Mouse (Mus musculus) liver, postnatal 0 days (tissue): ENCODE measurements at regions not wholly inside any gene's neighbourhood (a gene's known extent, or its start where the extent isn't known, plus 50 kb on each side); places are given as distances from the start of the nearest gene placed in this dataset.

Experiments used
- ATAC-seq: fragments of 200-750 bp; cut with Nextera tagmentation; 2 replicates; pipeline ENCODE4 v1.8.0; 2017; ENCODE audit warnings: mild to moderate bottlenecking, moderate library complexity
- DNase-seq: peaks from one replicate; pipeline ENCODE4 v3.0.0-alpha.2; 2016
- H3K27ac ChIP-seq: fragments of 300-500 bp; sonication (generic); 2 replicates; pipeline ENCODE4 v1.5.1; 2014; ENCODE audit warnings: antibody characterized with exemption, moderate library complexity, mild to moderate bottlenecking, low read depth
- H3K27me3 ChIP-seq: fragments of 300-500 bp; sonication (generic); 2 replicates; pipeline ENCODE4 v1.6.1; 2014; ENCODE audit warnings: low read length, control low read depth, mixed read lengths; ENCODE audit not compliant: insufficient read depth
- H3K36me3 ChIP-seq: fragments of 300-500 bp; sonication (generic); replicated peaks from 2 replicates; pipeline ENCODE4 v1.6.1; 2014; ENCODE audit warnings: mild to moderate bottlenecking, control low read depth, low read length, moderate library complexity, mixed read lengths; ENCODE audit not compliant: insufficient read depth
- H3K4me1 ChIP-seq: fragments of 300-500 bp; sonication (generic); 2 replicates; pipeline ENCODE4 v1.6.1; 2014; ENCODE audit warnings: antibody characterized with exemption, mild to moderate bottlenecking, control low read depth; ENCODE audit not compliant: insufficient read depth
- H3K4me2 ChIP-seq: fragments of 300-500 bp; sonication (generic); 2 replicates; pipeline ENCODE4 v1.6.1; 2014; ENCODE audit warnings: low read depth, mild to moderate bottlenecking, low read length, moderate library complexity, mixed read lengths
- H3K4me3 ChIP-seq: fragments of 300-500 bp; sonication (generic); 2 replicates; pipeline ENCODE4 v1.5.1; 2014; ENCODE audit warnings: low read depth, low read length
- H3K9ac ChIP-seq: fragments of 300-500 bp; sonication (generic); replicated peaks from 2 replicates; pipeline ENCODE4 v1.6.1; 2014; ENCODE audit warnings: mild to moderate bottlenecking, moderate library complexity
- H3K9me3 ChIP-seq: fragments of 300-500 bp; sonication (generic); 2 replicates; pipeline ENCODE4 v1.6.1; 2016; ENCODE audit warnings: mild to moderate bottlenecking, control low read depth, low read length, mixed read lengths
- CTCF ChIP-seq: sonication (generic); IDR thresholded peaks from 2 replicates; pipeline ENCODE4 v1.5.1; 2016; ENCODE audit warnings: antibody characterized with exemption, low read depth
- EP300 ChIP-seq: IDR thresholded peaks from 2 replicates; pipeline ENCODE4 v1.6.1; 2016; ENCODE audit warnings: antibody characterized with exemption, low read depth, mild to moderate bottlenecking
- WGBS: fragments of 180-500 bp; shearing (Covaris S2); extraction: QIAGEN DNeasy Blood & Tissue Kit; methylation state at CpG from one replicate; pipeline ENCODE4 v1.1.7; 2014; ENCODE audit not compliant: insufficient replicate concordance; 5-methylcytosine and 5-hydroxymethylcytosine counted together

DNA sequence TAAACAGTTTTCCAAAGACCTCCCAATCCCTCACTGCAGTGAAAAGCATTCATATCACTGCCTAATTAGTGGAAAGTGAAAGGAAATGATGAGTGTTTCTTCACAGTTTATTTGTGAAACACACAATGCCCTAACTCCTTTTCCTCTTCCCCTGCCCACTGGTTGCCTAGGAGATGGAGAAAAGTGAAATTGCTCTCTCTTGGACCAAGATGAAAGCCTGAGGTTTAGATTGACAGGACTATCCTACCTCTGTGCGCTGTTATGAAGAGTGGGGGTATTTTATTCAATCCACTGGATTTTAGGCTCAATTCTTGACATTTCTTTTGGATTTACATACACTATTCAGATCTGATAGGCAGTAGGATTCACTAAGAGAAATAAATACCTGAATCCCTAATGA lies 132.1 kb upstream of the Zbtb20 start:
- WGBS: 76% methylated on average over 1 of the region's 1 CpGs
- no peak overlapping the region for H3K9ac ChIP-seq
- no peaks in the 10 kb centered on the region for H3K9me3 ChIP-seq
- H3K4me1 ChIP-seq: no peaks in the 10 kb centered on the region
- ATAC-seq: no peak
- no peak overlapping the region for H3K27ac ChIP-seq
- H3K36me3 ChIP-seq: no peaks in the 10 kb centered on the region
- TF ChIP-seq CTCF: no peak
- no peak for TF ChIP-seq EP300
- H3K4me3 ChIP-seq: no peak overlapping the region
- H3K4me2 ChIP-seq: no peak overlapping the region
- no peaks in the 10 kb centered on the region for H3K27me3 ChIP-seq
- DNase-seq: no peak

DNA sequence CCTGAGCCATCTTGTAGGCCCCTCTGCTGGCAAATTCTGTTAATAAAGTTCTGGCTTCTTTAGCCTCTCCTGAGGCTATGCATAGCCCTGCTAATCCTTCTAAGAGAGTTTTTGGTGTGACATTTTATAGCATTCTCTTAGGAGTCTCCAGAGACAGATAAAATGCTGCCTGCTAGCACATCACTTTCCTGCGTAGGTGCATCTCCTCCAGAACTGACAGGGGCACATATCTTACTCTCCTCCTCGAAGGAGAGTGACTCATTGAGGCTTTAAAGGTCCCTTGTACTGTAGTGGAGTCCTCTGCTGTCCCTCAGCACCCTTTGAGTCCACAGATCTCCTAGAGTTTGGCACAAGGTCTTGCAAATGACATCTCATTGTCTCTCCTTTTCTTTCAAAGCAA lies 132.6 kb upstream of the Zbtb20 start:
- 46% methylated on average over 2 of the region's 2 CpGs for WGBS
- Histone ChIP-seq H3K9me3 (no peaks in the 10 kb centered on the region), H3K4me3 (no peak overlapping the region), H3K4me1 (no peaks in the 10 kb centered on the region), H3K36me3 (no peaks in the 10 kb centered on the region), H3K27me3 (no peaks in the 10 kb centered on the region), H3K4me2 (no peak overlapping the region), H3K9ac (no peak overlapping the region), H3K27ac (no peak overlapping the region)
- no peak for TF ChIP-seq EP300
- no peak for TF ChIP-seq CTCF
- DNase-seq: no peak
- no peak for ATAC-seq

DNA sequence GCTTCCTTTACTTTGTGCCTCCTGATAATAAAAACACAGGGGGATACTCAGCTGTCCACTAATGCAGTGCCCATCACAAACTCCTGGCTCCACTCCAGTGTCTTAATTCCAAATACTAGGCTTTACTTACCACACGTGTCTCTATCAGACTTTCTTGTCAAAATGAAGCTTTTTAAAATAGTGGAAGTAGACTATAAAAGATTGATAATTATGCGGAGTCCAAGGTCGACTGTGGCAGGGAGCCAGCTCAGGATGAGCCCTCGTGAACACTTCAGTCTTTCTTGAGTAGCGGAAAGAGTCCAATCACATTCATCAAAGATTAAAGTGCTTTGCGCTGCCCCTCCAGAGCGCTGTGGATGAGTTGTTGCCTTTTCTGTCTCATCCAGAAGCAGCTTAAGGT lies 147.9 kb upstream of the Zbtb20 start:
- no peaks in the 10 kb centered on the region for H3K4me1 ChIP-seq
- WGBS: 78% methylated on average over 7 of the region's 7 CpGs
- ATAC-seq: no peak
- H3K4me3 ChIP-seq: no peak overlapping the region
- no peak overlapping the region for H3K9ac ChIP-seq
- no peak overlapping the region for H3K4me2 ChIP-seq
- no peak for DNase-seq
- no peak overlapping the region for H3K27ac ChIP-seq
- H3K36me3 ChIP-seq: no peaks in the 10 kb centered on the region
- H3K27me3 ChIP-seq: no peaks in the 10 kb centered on the region
- TF ChIP-seq CTCF (no peak), EP300 (no peak)
- H3K9me3 ChIP-seq: no peaks in the 10 kb centered on the region

- ATAC-seq (no peak), DNase-seq (no peak)
- Histone ChIP-seq H3K4me3 (no peak overlapping the region), H3K9ac (no peak overlapping the region), H3K9me3 (no peaks in the 10 kb centered on the region), H3K27ac (no peak overlapping the region), H3K36me3 (no peaks in the 10 kb centered on the region), H3K4me1 (no peaks in the 10 kb centered on the region), H3K27me3 (no peaks in the 10 kb centered on the region), H3K4me2 (no peak overlapping the region)
- WGBS: 68% methylated on average over 3 of the region's 3 CpGs
- TF ChIP-seq CTCF (no peak), EP300 (no peak)
These were observed 155.8 kb upstream of the Zbtb20 start for GRCm38 (mm10) chr16:42719915-42720314.

GRCm38 (mm10) chr16:42718452-42718851 lies 157.2 kb upstream of the Zbtb20 start:
- Histone ChIP-seq H3K27me3 (no peaks in the 10 kb centered on the region), H3K27ac (no peak overlapping the region), H3K4me3 (no peak overlapping the region), H3K36me3 (no peaks in the 10 kb centered on the region), H3K4me2 (no peak overlapping the region), H3K9me3 (no peaks in the 10 kb centered on the region), H3K9ac (no peak overlapping the region), H3K4me1 (no peaks in the 10 kb centered on the region)
- 76% methylated on average over 7 of the region's 7 CpGs for WGBS
- TF ChIP-seq CTCF (no peak), EP300 (no peak)
- ATAC-seq (no peak), DNase-seq (no peak)

GRCm38 (mm10) chr16:42717828-42718412 lies 157.8 kb upstream of the Zbtb20 start:
- no peak for TF ChIP-seq CTCF
- H3K9me3 ChIP-seq: no peaks in the 10 kb centered on the region
- H3K9ac ChIP-seq: no peak overlapping the region
- H3K4me3 ChIP-seq: no peak overlapping the region
- no peak for DNase-seq
- no peak overlapping the region for H3K27ac ChIP-seq
- no peaks in the 10 kb centered on the region for H3K36me3 ChIP-seq
- 73% methylated on average over 7 of the region's 7 CpGs for WGBS
- no peaks in the 10 kb centered on the region for H3K27me3 ChIP-seq
- ATAC-seq: no peak
- no peak overlapping the region for H3K4me2 ChIP-seq
- H3K4me1 ChIP-seq: no peaks in the 10 kb centered on the region
